Mouse (Mus musculus): Measurements from ENCODE around the gene Notch2.

GRCm38 (mm10) chr3:98180805-98181204 lies 167.5 kb downstream of the Notch2 start:
- TF ChIP-seq CTCF (IDR thresholded peaks at IDR 0.05; ENCODE audit: insufficient read depth, low read length): peak; percentile 62; the same call in 1 of the 2 replicates
- TF ChIP-seq POLR2A (IDR thresholded peaks at IDR 0.05; ENCODE audit: borderline replicate concordance, extremely low read depth, low read depth, low read length): no peak
